Mouse (Mus musculus): ENCODE measurements around the gene Capn2. TPM values are rescaled to one million over a fixed set of nuclear protein-coding genes. Genes with fewer than 3 reads are reported as not detected.

Capn2 gene
- polyA plus RNA-seq, 1 experiment from 2014 or later: 23.6 TPM

DNA sequence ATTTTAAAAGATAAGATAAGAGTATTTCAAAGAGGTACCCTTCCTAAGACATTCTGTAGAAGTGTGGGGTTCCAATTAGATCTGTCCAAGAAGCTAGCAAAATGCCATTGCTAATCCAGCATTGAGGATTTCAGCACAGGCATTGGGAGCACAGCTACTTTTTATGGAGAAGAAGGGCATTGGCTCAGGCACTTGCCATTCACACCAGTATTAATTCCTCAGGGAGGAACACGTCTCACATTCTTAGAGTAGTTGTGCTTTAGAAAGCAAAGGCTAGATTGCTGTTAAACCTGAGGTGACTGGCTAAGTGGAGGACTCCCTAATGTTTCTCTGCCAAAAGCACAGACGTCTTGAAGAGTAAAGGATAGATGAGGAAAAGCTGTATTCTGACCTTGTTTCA is 91.0 kb downstream of the Capn2 start:
- ATAC-seq: no peak
- H3K4me2 ChIP-seq (ENCODE audit: low read depth, low read length): no peak overlapping the region
- H3K27me3 ChIP-seq (ENCODE audit: insufficient read depth, low read length): no peaks in the 10 kb centered on the region
- 0 out of 2 replicates have a peak, but pooled peaks cover 11% of the 10 kb centered on the region for H3K4me1 ChIP-seq (ENCODE audit: insufficient read depth)
- no peaks in the 10 kb centered on the region for H3K36me3 ChIP-seq (replicated peaks; ENCODE audit: insufficient read depth, low read length)
- TF ChIP-seq EP300 (IDR thresholded peaks at IDR 0.05; ENCODE audit: low read depth) (no peak), CTCF (IDR thresholded peaks at IDR 0.05; ENCODE audit: low read depth) (no peak)
- H3K9me3 ChIP-seq (ENCODE audit: low read length): no peaks in the 10 kb centered on the region
- H3K9ac ChIP-seq (replicated peaks): no peak overlapping the region
- no peak overlapping the region for H3K4me3 ChIP-seq (ENCODE audit: low read depth, low read length)
- no peak for DNase-seq
- 61% methylated on average over 2 of the region's 2 CpGs for WGBS (ENCODE audit: insufficient replicate concordance)
- H3K27ac ChIP-seq (ENCODE audit: low read depth): peak overlapping the region; percentile 46

DNA sequence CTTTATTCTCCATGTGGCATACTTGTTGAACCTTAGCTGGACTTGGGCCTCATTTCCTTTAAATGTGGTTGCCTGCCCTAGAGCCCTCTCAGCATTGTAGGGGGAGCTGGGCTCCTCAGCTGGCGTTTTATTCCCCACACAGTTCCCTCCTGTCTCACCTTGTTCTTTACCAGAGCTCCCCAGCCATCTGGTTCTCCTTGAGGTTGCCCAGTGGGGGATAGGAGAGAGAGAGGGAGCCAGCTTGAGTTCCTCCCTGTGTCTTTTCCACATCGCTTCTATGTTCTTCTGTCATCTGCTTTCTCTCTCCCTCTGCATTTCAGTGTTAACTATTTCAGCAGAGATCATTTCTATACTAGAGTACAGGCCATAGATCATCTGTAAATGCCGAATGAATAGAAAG is 92.2 kb downstream of the Capn2 start:
- no peak overlapping the region for H3K27ac ChIP-seq (ENCODE audit: low read depth)
- no peaks in the 10 kb centered on the region for H3K27me3 ChIP-seq (ENCODE audit: insufficient read depth, low read length)
- no peak overlapping the region for H3K9ac ChIP-seq (replicated peaks)
- 0 out of 2 replicates have a peak, but pooled peaks cover 11% of the 10 kb centered on the region for H3K4me1 ChIP-seq (ENCODE audit: insufficient read depth)
- H3K4me2 ChIP-seq (ENCODE audit: low read depth, low read length): no peak overlapping the region
- ATAC-seq: no peak
- 75% methylated on average over 3 of the region's 3 CpGs for WGBS (ENCODE audit: insufficient replicate concordance)
- no peak for DNase-seq
- no peaks in the 10 kb centered on the region for H3K36me3 ChIP-seq (replicated peaks; ENCODE audit: insufficient read depth, low read length)
- TF ChIP-seq EP300 (IDR thresholded peaks at IDR 0.05; ENCODE audit: low read depth) (no peak), CTCF (IDR thresholded peaks at IDR 0.05; ENCODE audit: low read depth) (no peak)
- H3K9me3 ChIP-seq (ENCODE audit: low read length): no peaks in the 10 kb centered on the region
- no peak overlapping the region for H3K4me3 ChIP-seq (ENCODE audit: low read depth, low read length)

DNA sequence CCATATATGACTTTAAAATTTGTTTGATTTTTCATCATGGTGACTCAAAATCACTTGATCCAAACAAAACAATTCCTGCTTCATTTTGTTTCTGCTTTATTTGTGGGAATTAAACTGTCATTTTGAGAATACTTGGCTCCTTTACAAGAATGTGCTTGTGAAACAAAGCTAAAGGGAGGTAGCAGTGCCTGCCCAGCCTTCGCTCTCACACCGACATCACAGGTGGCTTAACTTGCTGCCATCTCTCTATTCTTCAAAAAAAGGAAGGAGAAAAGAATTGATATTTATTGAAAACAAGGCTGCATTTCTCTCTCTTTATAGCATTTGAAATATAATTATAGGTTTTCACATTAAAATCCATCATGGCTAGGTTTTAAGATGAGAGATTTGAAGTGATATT is 93.1 kb downstream of the Capn2 start:
- Histone ChIP-seq H3K4me1 (ENCODE audit: insufficient read depth) (0 out of 2 replicates have a peak, but pooled peaks cover 11% of the 10 kb centered on the region), H3K9me3 (ENCODE audit: low read length) (no peaks in the 10 kb centered on the region), H3K27ac (ENCODE audit: low read depth) (no peak overlapping the region), H3K27me3 (ENCODE audit: insufficient read depth, low read length) (no peaks in the 10 kb centered on the region), H3K36me3 (replicated peaks; ENCODE audit: insufficient read depth, low read length) (no peaks in the 10 kb centered on the region), H3K4me2 (ENCODE audit: low read depth, low read length) (no peak overlapping the region), H3K4me3 (ENCODE audit: low read depth, low read length) (no peak overlapping the region), H3K9ac (replicated peaks) (no peak overlapping the region)
- TF ChIP-seq EP300 (IDR thresholded peaks at IDR 0.05; ENCODE audit: low read depth) (no peak), CTCF (IDR thresholded peaks at IDR 0.05; ENCODE audit: low read depth) (no peak)
- no peak for ATAC-seq
- 75% methylated on average over 2 of the region's 2 CpGs for WGBS (ENCODE audit: insufficient replicate concordance)
- DNase-seq: no peak

DNA sequence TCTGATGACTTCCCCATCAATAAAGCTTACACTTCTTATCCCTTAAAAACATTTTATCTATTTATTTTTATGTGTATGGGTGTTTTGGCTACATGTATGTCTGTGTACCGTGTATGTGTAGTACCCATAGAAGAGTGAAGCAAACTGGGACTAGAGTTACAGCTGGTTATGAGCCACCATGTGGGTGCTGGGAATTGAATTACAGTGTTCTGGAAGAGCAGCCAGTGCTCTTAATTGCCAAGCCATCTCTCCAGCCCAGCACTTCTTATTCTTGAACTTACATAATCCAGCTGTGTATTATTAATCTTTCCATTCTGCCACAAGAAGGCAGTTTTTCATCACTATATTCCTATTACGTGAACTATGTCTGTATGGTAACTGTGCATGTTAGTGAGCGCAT is 97.9 kb downstream of the Capn2 start:
- ATAC-seq: no peak
- 82% methylated on average over 3 of the region's 3 CpGs for WGBS (ENCODE audit: insufficient replicate concordance)
- Histone ChIP-seq H3K4me3 (ENCODE audit: low read depth, low read length) (no peak overlapping the region), H3K27me3 (ENCODE audit: insufficient read depth, low read length) (no peaks in the 10 kb centered on the region), H3K36me3 (replicated peaks; ENCODE audit: insufficient read depth, low read length) (no peaks in the 10 kb centered on the region), H3K27ac (ENCODE audit: low read depth) (no peak overlapping the region), H3K4me2 (ENCODE audit: low read depth, low read length) (no peak overlapping the region), H3K9me3 (ENCODE audit: low read length) (no peaks in the 10 kb centered on the region), H3K9ac (replicated peaks) (no peak overlapping the region), H3K4me1 (ENCODE audit: insufficient read depth) (no peaks in the 10 kb centered on the region)
- DNase-seq: no peak
- no peak for TF ChIP-seq EP300 (IDR thresholded peaks at IDR 0.05; ENCODE audit: low read depth)
- TF ChIP-seq CTCF (IDR thresholded peaks at IDR 0.05; ENCODE audit: low read depth): no peak

Other genes with a start within 250 kb of the Capn2 start
- 96.4 and 96.8 TPM in 2 replicates for gene Degs1, start 234.8 kb downstream of the Capn2 start, polyA plus RNA-seq (2015; fragmentation: Nextera tagmentation; extraction: Ambion mirVana)
- 4.7 and 4.9 TPM in 2 replicates for gene Fbxo28, start 176.0 kb downstream of the Capn2 start, polyA plus RNA-seq (2015; fragmentation: Nextera tagmentation; extraction: Ambion mirVana)
- gene Trp53bp2, start 108.4 kb downstream of the Capn2 start, polyA plus RNA-seq (2015; fragmentation: Nextera tagmentation; extraction: Ambion mirVana): 3.3 and 4.1 TPM in 2 replicates
- gene Capn8, start 47.4 kb upstream of the Capn2 start, polyA plus RNA-seq (2015; fragmentation: Nextera tagmentation; extraction: Ambion mirVana): 0.06 TPM in 1 of 2 replicates, not detected in the other
- gene Ccdc185, start 231.6 kb upstream of the Capn2 start, polyA plus RNA-seq (2015; fragmentation: Nextera tagmentation; extraction: Ambion mirVana): not detected in 2 replicates
- gene Susd4, start 246.3 kb upstream of the Capn2 start, polyA plus RNA-seq (2015; fragmentation: Nextera tagmentation; extraction: Ambion mirVana): 1.9 and 2.0 TPM in 2 replicates

Measured in liver, postnatal 0 days (tissue).